ENCODE assay signal across 34 mouse cellular contexts in the genomic region with DNA sequence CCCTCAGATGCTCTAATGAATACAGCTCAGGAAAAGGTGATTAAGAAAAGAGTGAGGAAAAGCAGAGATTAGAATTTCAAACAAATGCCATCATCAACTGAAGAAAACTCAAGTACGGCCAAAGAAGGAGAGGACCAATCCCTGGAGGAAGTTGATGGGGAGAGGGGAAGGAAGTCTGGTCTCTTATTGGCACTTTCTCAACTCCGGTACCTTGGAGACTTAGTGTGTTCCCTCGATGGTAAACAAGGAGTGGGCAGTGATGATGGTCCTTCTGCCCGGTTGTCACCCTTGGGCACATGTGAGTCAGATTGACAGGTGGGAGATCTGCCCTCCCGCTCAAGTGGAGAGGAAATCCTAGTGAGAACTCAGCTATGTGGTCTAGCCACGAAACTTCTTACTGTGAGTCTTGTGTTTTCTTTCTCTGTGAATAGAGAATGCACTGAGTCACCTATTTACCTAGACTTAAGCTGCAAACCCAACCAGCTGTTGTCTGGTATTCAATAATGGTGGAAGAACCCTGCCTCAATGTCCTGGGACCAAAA. TPM values are rescaled to one million over a fixed set of nuclear protein-coding genes. Genes with fewer than 3 reads are reported as not detected.
DNase-seq lines count a peak whose midpoint lies in the region; ATAC-seq and TF ChIP-seq lines count a peak whose summit lies in the region.
"Had no signal": no experiment of that assay in that cellular context is flagged by ENCODE, and none has a peak within 500 bp of the region (broad histone marks: within the 10 kb centered on the region; RNA-seq: fewer than 3 reads in every experiment).

No protein-coding gene starts in this region.

- H3K4me1 ChIP-seq in lung, postnatal 0 days (ENCODE audit: insufficient read depth, low read depth, low read length), result peaks cover 7% of the 10 kb centered on the region; the same call in 1 of the 2 replicates
- H3K4me1 ChIP-seq in intestine, embryonic 16.5 days (ENCODE audit: control insufficient read depth, insufficient read depth, low read length), result peaks cover 11% of the 10 kb centered on the region
- H3K4me1 ChIP-seq: liver, embryonic 12.5 days had no signal

- H3K9ac ChIP-seq in lung, postnatal 0 days (replicated peaks; ENCODE audit: low read depth), result no peak overlapping the region
- H3K9ac ChIP-seq in intestine, embryonic 16.5 days (ENCODE audit: low read depth, low read length), result no peak overlapping the region
- H3K9ac ChIP-seq: embryonic facial prominence, embryonic 15.5 days; heart, embryonic 13.5 days; hindbrain, embryonic 15.5 days; liver, embryonic 12.5 days; liver, postnatal 0 days; midbrain, embryonic 12.5 days; neural tube, embryonic 15.5 days had no signal

- H3K4me3 ChIP-seq in lung, postnatal 0 days (ENCODE audit: low read depth, low read length), result no peak overlapping the region
- no peak overlapping the region for H3K4me3 ChIP-seq in C2C12 (ENCODE audit: insufficient read depth, poor library complexity, severe bottlenecking)
- no peak overlapping the region for H3K4me3 ChIP-seq in intestine, embryonic 16.5 days (ENCODE audit: low read length)
- H3K4me3 ChIP-seq: embryonic facial prominence, embryonic 10.5 days; embryonic facial prominence, embryonic 15.5 days; heart, embryonic 13.5 days; hindbrain, embryonic 15.5 days; liver, embryonic 12.5 days; megakaryocyte, embryonic 14.5 days; midbrain, embryonic 12.5 days; neural tube, embryonic 15.5 days had no signal

- DNase-seq in lung, postnatal 0 days (ENCODE audit: low spot score), result peak; percentile 43
- no peak for DNase-seq in lung, postnatal 14 days
- DNase-seq in 3T3-L1 (ENCODE audit: low read depth, low spot score), result peak; percentile 59
- no peak for DNase-seq in left cerebral cortex, postnatal 10 days (ENCODE audit: extremely low spot score in 1 of 2, low spot score in 2 of 2)
- DNase-seq: adrenal gland, adult 2 months; adrenal gland, postnatal 36 days; cerebellum, adult 2 months; cerebellum, postnatal 14 days; gastrocnemius, postnatal 14 days; heart, postnatal 4 days; kidney, adult 18-20 months; kidney, postnatal 4 days; left cerebral cortex, postnatal 4 days; liver, postnatal 0 days; lung, postnatal 4 days; retina, postnatal 1 day; right cerebral cortex, postnatal 14 days; spleen, adult 18-20 months; thymus, postnatal 14 days had no signal

- H3K4me2 ChIP-seq in lung, postnatal 0 days (replicated peaks; ENCODE audit: low read depth, low read length), result no peak overlapping the region
- no peak overlapping the region for H3K4me2 ChIP-seq in intestine, embryonic 16.5 days (ENCODE audit: low read depth, low read length)
- H3K4me2 ChIP-seq: embryonic facial prominence, embryonic 15.5 days; heart, embryonic 13.5 days; hindbrain, embryonic 15.5 days; liver, embryonic 12.5 days; midbrain, embryonic 12.5 days; neural tube, embryonic 15.5 days had no signal

- peak; percentile 32; the same call in 1 of the 2 replicates for ATAC-seq in lung, postnatal 0 days
- peak; percentile 43 to 48 for ATAC-seq in hematopoietic stem cell, adult 5-6 weeks (replicated peaks in 1 of 2; ENCODE audit: insufficient read depth in 1 of 2, low FRiP score in 2 of 2, low TSS enrichment in 1 of 2, low read depth in 1 of 2, poor library complexity in 2 of 2, severe bottlenecking in 2 of 2)
- no peak for ATAC-seq in intestine, embryonic 16.5 days
- ATAC-seq: activated CD4-positive, CD25-positive, alpha-beta regulatory T cell, adult 4 months; CD4-positive, CD25-positive, alpha-beta regulatory T cell, adult 4 months; forebrain, embryonic 14.5 days; inflammation-experienced regulatory T-cells, adult 6 months; liver, embryonic 12.5 days; liver, postnatal 0 days had no signal

- H3K79me2 ChIP-seq in C2C12 (ENCODE audit: control insufficient read depth, insufficient read depth), result no peaks in the 10 kb centered on the region

- no peak for TF ChIP-seq CTCF in lung, postnatal 0 days (IDR thresholded peaks at IDR 0.05)
- no peak for TF ChIP-seq CTCF in C2C12 (IDR thresholded peaks at IDR 0.05; ENCODE audit: control insufficient read depth, insufficient read depth, insufficient read length)

- no peaks in the 10 kb centered on the region for H3K79me3 ChIP-seq in C2C12 (ENCODE audit: low read depth)

- H3K9me3 ChIP-seq in lung, postnatal 0 days (ENCODE audit: low read length), result no peaks in the 10 kb centered on the region
- H3K9me3 ChIP-seq in intestine, embryonic 16.5 days (ENCODE audit: control insufficient read depth, low read length), result no peaks in the 10 kb centered on the region
- H3K9me3 ChIP-seq: embryonic facial prominence, embryonic 10.5 days; embryonic facial prominence, embryonic 15.5 days; heart, embryonic 13.5 days; hindbrain, embryonic 15.5 days; liver, embryonic 12.5 days; midbrain, embryonic 12.5 days; neural tube, embryonic 15.5 days had no signal

- H3K36me3 ChIP-seq in lung, postnatal 0 days (ENCODE audit: insufficient read depth, low read length), result no peaks in the 10 kb centered on the region
- H3K36me3 ChIP-seq in C2C12 (ENCODE audit: control insufficient read depth, insufficient read depth), result no peaks in the 10 kb centered on the region
- no peaks in the 10 kb centered on the region for H3K36me3 ChIP-seq in intestine, embryonic 16.5 days (ENCODE audit: control insufficient read depth, insufficient read depth, low read length)
- H3K36me3 ChIP-seq: embryonic facial prominence, embryonic 15.5 days; heart, embryonic 13.5 days; hindbrain, embryonic 15.5 days; midbrain, embryonic 12.5 days; neural tube, embryonic 15.5 days had no signal

- no peak overlapping the region for H3K27ac ChIP-seq in lung, postnatal 0 days (ENCODE audit: low read length)
- H3K27ac ChIP-seq in intestine, embryonic 16.5 days (ENCODE audit: low read length), result no peak overlapping the region
- H3K27ac ChIP-seq: embryonic facial prominence, embryonic 10.5 days; embryonic facial prominence, embryonic 15.5 days; hindbrain, embryonic 15.5 days; liver, embryonic 12.5 days; midbrain, embryonic 12.5 days; neural tube, embryonic 15.5 days had no signal

- no peak overlapping the region for H3ac ChIP-seq in C2C12 (ENCODE audit: control insufficient read depth, insufficient read length, low read depth)

- TF ChIP-seq EP300 in lung, postnatal 0 days (IDR thresholded peaks at IDR 0.05), result peak; percentile 18; the same call in 1 of the 2 replicates

- intact Hi-C loops in left cerebral cortex, postnatal 10 days (cut with DNase I), result no loop called here

- H3K27me3 ChIP-seq in lung, postnatal 0 days (replicated peaks; ENCODE audit: insufficient read depth, low read length), result no peaks in the 10 kb centered on the region
- no peaks in the 10 kb centered on the region for H3K27me3 ChIP-seq in C2C12 (ENCODE audit: control insufficient read depth, insufficient read depth, insufficient read length)
- no peaks in the 10 kb centered on the region for H3K27me3 ChIP-seq in intestine, embryonic 16.5 days (replicated peaks; ENCODE audit: control insufficient read depth, insufficient read depth, low read length)
- H3K27me3 ChIP-seq: embryonic facial prominence, embryonic 15.5 days; heart, embryonic 13.5 days; hindbrain, embryonic 15.5 days; liver, embryonic 12.5 days; neural tube, embryonic 15.5 days had no signal

- WGBS in lung, postnatal 0 days, result 40% methylated on average over 6 of the region's 6 CpGs
- 77% methylated on average over 6 of the region's 6 CpGs for WGBS in intestine, embryonic 16.5 days

TF ChIP-seq in C2C12, 6 proteins besides CTCF, POLR2A, EP300 and RAD21:
- TF ChIP-seq USF1 (IDR thresholded peaks at IDR 0.05; ENCODE audit: low read depth) (peak; percentile 3), FOSL1 (IDR thresholded peaks at IDR 0.05; ENCODE audit: insufficient read depth, low read length, poor library complexity, severe bottlenecking) (no peak), MYOG (IDR thresholded peaks at IDR 0.05; ENCODE audit: control insufficient read depth, extremely low read depth, insufficient read length) (no peak), MAX (IDR thresholded peaks at IDR 0.05) (no peak), MYOD1 (IDR thresholded peaks at IDR 0.05; ENCODE audit: control insufficient read depth, insufficient read length, low read depth) (peak; percentile 94), CEBPB (IDR thresholded peaks at IDR 0.05; ENCODE audit: low read depth) (no peak)

RNA-seq across cellular contexts. Expression of a gene that starts 35.1 kb away (rescaled TPM):
- polyA plus RNA-seq in lung, postnatal 0 days (2015; fragmentation: Nextera tagmentation; extraction: Ambion mirVana), result 54.3 and 63.5 TPM in 2 replicates
- 28.8 TPM for polyA plus RNA-seq in C2C12 (2012; fragmentation: generic; extraction: Trizol)
- 56.9 and 62.3 TPM in 2 replicates for total RNA-seq in hematopoietic stem cell, adult 5-6 weeks (2017)
- polyA plus RNA-seq in intestine, embryonic 16.5 days (2015; fragmentation: Nextera tagmentation; extraction: Ambion mirVana), result 47.2 and 51.7 TPM in 2 replicates
- 10 to 100 TPM; 15.8 to 16.2 TPM for total RNA-seq in left cerebral cortex, postnatal 10 days (2021)

RNA-seq across cellular contexts. Expression of a gene that starts 50.3 kb away (rescaled TPM):
- 40.2 and 47.6 TPM in 2 replicates for polyA plus RNA-seq in lung, postnatal 0 days (2015; fragmentation: Nextera tagmentation; extraction: Ambion mirVana)
- polyA plus RNA-seq in C2C12 (2012; fragmentation: generic; extraction: Trizol), result 22.9 TPM
- 16.6 and 39.2 TPM in 2 replicates for total RNA-seq in hematopoietic stem cell, adult 5-6 weeks (2017)
- polyA plus RNA-seq in intestine, embryonic 16.5 days (2015; fragmentation: Nextera tagmentation; extraction: Ambion mirVana), result 38.5 and 42.0 TPM in 2 replicates
- 10 to 100 TPM; 41.2 to 47.4 TPM for total RNA-seq in left cerebral cortex, postnatal 10 days (2021)

Comparison
In these comparisons a context has a peak if more than half of its experiments do, and no peak if none do; other contexts are left out.
1. DNase-seq: peak in lung, postnatal 0 days (single experiment) and 3T3-L1 (single experiment); none in lung, postnatal 14 days (single experiment) and left cerebral cortex, postnatal 10 days (0 of 2).